Mouse (Mus musculus) layer of hippocampus, adult 2 months (tissue): Measurements from ENCODE around the gene H2-Eb2. TPM values are rescaled to one million over a fixed set of nuclear protein-coding genes. Genes with fewer than 3 reads are reported as not detected.

Experiments used
- DNase-seq, 2 experiments: peaks; one replicate each; pipeline ENCODE4 v3.0.0; 2022; ENCODE audit warnings: low spot score in 2 of 2
- H3K27ac ChIP-seq: fragments of 200-600 bp; 2 replicates; pipeline ENCODE4 v1.8.1; 2022
- H3K4me3 ChIP-seq: fragments of 200-600 bp; 2 replicates; pipeline ENCODE4 v1.8.1; 2022; ENCODE audit warnings: mild to moderate bottlenecking
- CTCF ChIP-seq: fragments of 200-600 bp; conservative IDR thresholded peaks from 2 replicates; pipeline ENCODE4 v1.8.1; 2022; ENCODE audit warnings: antibody characterized with exemption, mild to moderate bottlenecking, moderate library complexity
- total RNA-seq, 2 experiments: library from RNA; stranded (reverse); gene quantifications; 2 replicates each; pipeline ENCODE4 v1.2.3; 2021

The H2-Eb2 gene
- total RNA-seq, 2 experiments from 2014 or later, result not detected

DNA sequence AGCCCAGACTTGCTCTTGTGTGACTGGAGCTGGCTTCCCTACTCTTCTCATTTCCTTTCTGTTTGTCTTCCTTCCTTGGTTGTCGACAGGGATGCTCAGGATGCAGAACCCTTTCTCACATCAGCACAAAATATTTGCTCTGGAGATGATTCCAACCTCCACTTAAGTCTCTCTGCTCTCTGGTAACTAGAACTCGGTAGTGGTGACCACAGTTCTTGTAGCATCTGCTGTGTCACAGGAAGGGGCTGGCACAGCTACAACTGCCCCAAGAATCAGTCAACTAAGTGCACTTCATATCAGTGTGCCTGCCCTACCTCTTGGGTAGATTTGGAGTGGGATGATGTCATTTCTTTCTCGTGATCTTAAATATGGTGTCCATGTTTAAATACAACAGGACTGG, 20.6 kb downstream of the H2-Eb2 start:
- Histone ChIP-seq H3K27ac (no peak overlapping the region), H3K4me3 (no peak overlapping the region)
- no peak for TF ChIP-seq CTCF
- no peak for DNase-seq

DNA sequence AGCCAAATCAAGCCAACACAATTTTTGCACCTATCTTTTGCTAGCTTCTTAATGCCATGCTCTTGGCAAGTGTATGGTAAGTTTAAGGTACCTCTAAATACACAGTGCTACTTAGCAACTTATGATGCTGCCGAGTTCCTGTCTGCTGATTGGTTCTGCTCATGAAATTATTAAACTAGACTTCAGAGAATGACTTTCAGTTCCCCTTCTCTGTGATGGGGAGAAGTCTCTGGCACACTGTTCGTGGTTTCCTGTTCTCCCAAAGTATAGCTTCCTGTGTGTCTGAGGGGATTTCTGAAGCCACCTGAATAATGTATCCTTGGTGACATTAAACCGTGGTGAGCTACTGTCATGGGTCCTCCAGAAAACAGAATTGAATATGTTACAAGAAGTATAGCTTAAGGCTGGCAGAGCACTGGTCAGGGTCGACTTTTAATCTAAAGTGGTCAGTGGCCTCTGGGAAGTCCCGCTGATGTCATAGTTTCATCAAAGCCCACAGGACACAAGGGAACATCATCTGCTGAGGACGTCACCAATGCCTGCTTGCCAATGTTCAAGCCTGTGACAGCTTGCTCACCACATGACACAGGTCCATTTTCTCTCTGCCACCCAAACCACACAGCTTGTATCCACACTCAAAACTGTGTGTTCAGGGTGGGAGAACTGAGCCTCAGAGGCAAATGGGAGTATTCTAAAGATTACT, 22.3 kb downstream of the H2-Eb2 start:
- no peak overlapping the region for H3K4me3 ChIP-seq
- no peak for TF ChIP-seq CTCF
- 0 out of 2 replicates have a peak overlapping the region, but pooled peaks have one; percentile 14 for H3K27ac ChIP-seq
- peak; percentile 54 to 55 for DNase-seq

DNA sequence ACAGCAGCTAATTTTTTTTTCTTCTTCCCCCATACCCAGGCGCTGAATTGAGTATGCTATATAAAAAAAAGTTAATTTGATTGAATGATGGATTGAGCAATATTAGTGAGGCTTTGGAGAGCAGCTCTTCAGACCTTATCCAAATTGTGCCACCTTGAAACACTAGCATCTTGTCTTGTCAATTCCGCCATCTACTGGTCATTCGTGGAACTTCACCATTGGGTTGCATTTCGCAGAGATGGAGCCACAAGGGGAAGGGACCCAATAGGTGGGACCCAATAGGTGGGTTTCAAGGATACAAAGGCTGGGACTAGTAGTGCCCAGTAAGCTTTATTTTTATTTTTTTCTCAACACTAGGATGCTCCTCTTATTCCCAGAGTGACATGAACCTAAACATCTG, 24.0 kb downstream of the H2-Eb2 start:
- DNase-seq, result peak; percentile 70 to 87
- H3K4me3 ChIP-seq, result no peak overlapping the region
- no peak overlapping the region for H3K27ac ChIP-seq
- peak; percentile 96 for TF ChIP-seq CTCF

DNA sequence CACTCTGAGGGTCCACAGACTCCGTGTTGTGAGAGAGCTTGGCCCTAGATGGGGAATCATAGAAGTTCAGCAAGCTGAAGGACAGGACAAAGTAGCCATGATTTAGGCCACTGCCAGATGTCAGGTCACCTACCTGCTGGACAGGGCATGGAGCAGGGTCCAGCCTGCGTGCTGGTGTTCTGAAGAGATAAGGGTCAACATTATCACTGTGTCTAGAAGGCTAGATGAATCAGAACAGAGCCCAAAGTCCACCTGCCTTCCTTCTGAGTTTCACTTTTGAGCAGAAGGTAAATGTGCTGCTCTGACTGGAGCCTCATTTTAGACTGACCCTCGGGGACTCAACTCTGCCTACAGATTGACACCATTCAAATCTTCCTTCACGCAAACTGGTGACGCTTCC, 29.1 kb downstream of the H2-Eb2 start, which contains the start of gene Btnl2:
Gene Btnl2, plus strand, starts transcription at position 284 of the 400 bp plus-strand sequence.
- Histone ChIP-seq H3K27ac (no peak within 1 kb of the TSS), H3K4me3 (no peak within 1 kb of the TSS)
- DNase-seq, result no peak
- no peak for TF ChIP-seq CTCF

DNA sequence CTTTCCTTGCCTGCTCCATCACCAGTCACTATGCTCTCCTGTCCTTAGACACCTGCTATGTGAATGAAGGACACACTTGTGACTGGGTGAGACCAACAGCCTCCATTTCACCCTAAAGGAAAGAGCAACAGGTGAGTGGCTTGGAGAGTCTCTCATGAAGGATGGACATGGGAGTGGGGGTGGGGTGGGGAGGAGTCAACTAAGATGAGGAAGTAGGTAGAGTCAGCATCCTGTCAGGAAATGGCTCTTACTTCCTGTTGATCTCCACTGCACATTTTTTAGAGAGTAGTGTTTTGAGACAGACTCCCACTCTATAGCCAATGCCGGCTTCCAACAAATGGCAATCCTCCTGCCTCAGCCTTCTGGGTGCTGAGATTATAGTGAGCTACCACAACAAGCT, 29.5 kb downstream of the H2-Eb2 start:
- Histone ChIP-seq H3K27ac (no peak overlapping the region), H3K4me3 (no peak overlapping the region)
- no peak for DNase-seq
- TF ChIP-seq CTCF, result no peak

DNA sequence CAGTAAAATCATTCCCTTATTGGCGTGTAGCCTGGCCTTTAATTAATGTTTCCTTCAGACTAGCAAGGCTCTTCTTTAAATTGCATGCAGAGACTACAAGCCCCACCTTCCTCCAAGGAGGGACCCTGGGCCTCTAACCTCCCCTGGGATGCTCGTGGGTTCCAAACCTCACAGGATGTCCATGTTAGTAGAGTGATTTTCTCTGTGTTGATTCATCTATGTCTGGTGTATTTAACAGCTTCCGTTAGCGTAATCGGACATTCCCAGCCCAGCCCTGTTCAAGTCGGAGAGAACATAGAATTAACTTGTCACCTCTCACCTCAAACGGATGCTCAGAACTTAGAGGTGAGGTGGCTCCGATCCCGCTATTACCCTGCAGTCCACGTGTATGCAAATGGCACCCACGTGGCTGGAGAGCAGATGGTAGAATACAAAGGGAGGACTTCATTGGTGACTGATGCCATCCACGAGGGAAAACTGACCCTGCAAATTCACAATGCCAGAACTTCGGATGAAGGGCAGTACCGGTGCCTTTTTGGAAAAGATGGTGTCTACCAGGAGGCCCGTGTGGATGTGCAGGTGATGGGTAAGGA, 37.6 kb downstream of the H2-Eb2 start:
- DNase-seq, result no peak
- no peak for TF ChIP-seq CTCF
- Histone ChIP-seq H3K4me3 (no peak overlapping the region), H3K27ac (no peak overlapping the region)

DNA sequence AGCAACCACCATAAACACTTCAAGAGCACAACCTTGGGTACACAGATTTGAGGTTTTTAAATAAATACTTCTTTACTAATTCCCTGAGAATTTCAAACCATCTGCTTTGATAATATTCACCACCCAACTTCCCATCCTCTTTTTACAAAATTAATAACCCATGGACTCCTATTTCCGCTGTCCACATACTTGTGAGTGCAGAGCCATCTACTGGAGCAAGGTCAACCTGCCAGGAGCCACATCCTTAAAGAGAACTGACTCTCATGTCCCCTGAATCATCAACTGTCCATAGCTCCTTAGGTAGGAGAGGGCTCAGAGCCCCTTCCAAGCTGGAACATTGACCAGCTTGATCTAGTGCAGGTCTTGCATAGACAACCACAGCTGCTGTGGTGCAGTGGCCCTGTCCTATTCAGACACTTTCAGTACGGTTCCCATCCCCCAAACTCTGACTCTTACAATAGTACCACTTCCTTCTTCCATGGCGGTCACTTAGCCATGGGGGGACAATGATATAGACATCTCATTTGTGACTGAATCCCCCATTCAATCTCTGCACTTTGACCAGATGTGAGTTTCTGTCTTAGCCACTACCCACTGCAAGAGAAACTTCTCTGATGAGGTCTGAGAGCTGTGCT, 38.3 kb downstream of the H2-Eb2 start:
- DNase-seq, result no peak
- no peak overlapping the region for H3K27ac ChIP-seq
- H3K4me3 ChIP-seq, result no peak overlapping the region

DNA sequence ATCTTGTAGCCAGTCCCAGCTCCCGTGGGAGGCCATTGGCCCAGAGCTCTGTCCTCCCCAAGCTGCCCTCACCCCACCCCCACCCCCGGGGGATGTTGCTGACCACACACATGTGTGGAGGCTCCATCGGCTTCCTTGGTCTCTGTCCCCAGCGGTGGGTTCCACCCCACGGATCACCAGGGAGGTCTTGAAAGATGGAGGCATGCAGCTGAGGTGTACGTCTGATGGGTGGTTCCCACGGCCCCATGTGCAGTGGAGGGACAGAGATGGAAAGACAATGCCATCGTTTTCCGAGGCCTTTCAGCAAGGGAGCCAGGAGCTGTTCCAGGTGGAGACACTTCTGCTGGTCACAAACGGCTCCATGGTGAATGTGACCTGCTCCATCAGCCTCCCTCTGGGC, 39.6 kb downstream of the H2-Eb2 start:
- Histone ChIP-seq H3K4me3 (no peak overlapping the region), H3K27ac (no peak overlapping the region)
- DNase-seq, result no peak
- TF ChIP-seq CTCF, result no peak

More for the DNA sequence above, 38.3 kb downstream of the H2-Eb2 start:
- TF ChIP-seq CTCF, result no peak

DNA sequence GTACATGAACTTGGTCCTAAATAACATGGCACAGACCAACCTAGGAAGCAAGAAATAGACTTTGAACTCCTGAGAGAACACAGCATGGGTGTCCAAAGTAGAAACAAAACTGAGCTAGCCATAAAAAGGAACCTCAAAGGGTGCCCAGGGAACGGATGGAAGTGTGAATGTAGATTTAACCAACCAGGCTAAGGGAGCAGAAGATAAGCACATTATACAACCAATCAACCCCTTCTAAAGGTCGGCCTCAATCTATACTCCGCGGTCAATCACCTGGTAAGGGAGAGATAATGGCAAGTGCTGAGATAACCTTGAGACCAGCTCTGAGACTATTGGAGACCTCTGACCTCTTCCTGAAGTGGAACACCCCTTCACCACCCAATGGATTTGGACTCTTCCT, 45.1 kb downstream of the H2-Eb2 start:
- TF ChIP-seq CTCF, result no peak
- Histone ChIP-seq H3K27ac (no peak overlapping the region), H3K4me3 (no peak overlapping the region)
- no peak for DNase-seq

DNA sequence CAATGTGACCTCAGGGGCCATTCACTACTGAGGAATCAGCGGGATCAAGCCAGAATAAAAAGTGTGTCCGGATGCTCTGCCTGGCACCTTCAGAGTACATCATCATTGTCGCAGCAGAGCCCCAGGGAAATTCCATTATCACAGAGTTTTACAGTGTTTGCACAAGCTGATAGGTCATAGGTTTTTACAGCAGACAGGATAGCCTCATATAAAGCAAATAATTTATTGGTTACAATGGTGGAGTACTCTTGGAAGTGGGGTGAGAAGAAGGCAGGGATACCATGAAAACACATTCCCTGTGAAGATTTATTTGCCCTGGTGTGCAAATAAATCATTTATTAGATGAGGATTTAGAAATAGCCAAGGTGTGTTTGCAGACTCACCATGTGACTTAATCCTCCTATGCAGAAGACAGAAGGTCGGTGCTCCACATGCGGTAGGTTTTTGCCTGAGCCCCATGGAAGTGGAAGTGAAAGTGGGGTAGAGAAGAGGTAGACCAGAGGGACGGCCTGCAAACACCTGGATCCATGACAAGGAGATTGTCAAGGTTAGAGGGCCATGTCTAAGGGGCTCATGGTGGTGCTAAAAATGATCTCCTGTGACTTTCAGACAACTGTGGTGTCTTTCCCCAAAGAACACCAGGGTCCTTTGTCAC, 47.7 kb downstream of the H2-Eb2 start:
- no peak for DNase-seq
- Histone ChIP-seq H3K27ac (no peak overlapping the region), H3K4me3 (no peak overlapping the region)
- no peak for TF ChIP-seq CTCF

DNA sequence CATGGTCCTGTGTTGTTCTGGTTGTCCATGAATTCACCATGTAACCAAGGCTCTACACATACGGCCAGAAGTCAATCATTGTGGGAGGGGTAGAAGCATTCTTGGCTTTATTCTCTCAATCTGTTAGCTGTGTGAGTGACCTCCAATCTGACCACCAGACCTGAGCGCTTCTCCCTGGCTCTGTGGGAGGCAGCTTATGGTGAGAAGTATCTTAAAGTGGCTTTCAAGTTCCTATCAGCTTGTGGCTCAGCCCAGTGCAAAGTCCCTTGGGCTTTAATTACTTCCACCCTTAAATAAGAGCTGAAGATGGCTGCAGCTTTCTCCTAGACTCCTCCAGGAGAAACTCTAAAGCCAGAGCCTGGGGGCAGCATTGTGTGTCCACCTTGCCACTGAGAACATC, 51.4 kb downstream of the H2-Eb2 start, which contains the start of gene Btnl1:
Gene Btnl1, plus strand, starts transcription at position 286 of the 400 bp plus-strand sequence.
- TF ChIP-seq CTCF, result no peak
- no peak for DNase-seq
- no peak within 1 kb of the TSS for H3K4me3 ChIP-seq

DNA sequence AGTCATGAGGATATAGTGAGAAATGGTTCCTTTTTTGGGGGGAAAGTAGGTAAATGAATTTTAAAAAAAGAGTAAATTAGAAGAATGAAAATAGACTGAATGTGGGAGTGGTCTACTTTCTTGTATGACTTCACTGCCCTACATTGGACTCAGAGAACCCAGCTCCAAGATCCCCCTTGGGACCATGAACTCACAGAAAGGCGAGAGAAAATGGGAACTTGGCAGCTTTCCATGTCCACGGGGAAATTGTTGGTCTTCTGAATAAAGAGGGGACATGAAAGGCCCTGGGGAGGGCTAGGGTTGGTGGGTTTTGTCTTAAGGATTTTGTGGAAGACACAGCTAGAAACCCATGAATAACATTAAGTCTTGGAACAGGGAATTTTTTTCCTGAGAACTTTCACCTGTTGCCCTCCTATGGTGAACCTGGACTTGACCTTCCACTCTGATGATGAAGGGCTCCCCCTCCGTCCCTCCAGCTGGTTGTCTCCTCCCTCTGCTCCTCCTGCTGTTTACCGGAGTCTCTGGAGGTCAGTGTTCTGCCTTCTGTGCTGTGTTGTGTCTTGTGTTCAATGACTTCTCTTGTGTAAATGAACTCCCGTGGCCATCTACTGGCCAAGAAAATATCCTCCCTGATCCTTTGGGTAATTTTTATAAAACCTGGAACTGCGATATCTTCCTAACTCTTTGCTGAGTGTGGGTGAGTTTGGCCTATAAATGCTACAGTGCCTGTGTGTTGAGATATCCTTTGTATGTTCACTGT, 52.2 kb downstream of the H2-Eb2 start:
- no peak overlapping the region for H3K4me3 ChIP-seq
- DNase-seq, result no peak
- peak; percentile 33 for TF ChIP-seq CTCF
- H3K27ac ChIP-seq, result no peak overlapping the region

More for the DNA sequence above, 51.4 kb downstream of the H2-Eb2 start, which contains the start of gene Btnl1:
- no peak within 1 kb of the TSS for H3K27ac ChIP-seq

DNA sequence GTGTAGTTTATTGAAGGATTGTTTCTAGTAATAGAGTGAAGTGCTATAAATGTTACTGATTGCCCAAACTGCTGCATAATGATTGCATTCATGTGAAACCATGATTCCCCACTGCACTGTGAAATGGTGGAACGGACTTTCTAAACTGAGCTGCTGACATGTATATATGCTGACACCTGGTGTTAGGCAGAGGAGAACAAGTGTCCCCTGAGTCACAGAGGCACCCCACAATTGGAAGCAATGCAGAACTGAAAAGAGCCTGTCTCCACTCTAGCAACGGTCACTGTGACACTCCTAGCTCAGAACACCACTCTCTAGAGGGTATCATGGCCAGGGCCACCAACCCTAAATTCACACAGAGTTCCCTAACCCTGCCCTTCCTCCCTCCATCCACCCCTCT, 53.3 kb downstream of the H2-Eb2 start:
- Histone ChIP-seq H3K4me3 (no peak overlapping the region), H3K27ac (no peak overlapping the region)
- no peak for TF ChIP-seq CTCF
- DNase-seq, result no peak
